Mouse (Mus musculus) CH12.LX (cell line): ENCODE results near the gene Ncan. TPM values are rescaled to one million over a fixed set of nuclear protein-coding genes. Genes with fewer than 3 reads are reported as not detected.

Source experiments
- DNase-seq: peaks from one replicate; pipeline ENCODE4 v3.0.0-alpha.2; 2013; ENCODE audit errors: extremely low read depth
- H3K27ac ChIP-seq: 2 replicates; pipeline ENCODE4 v1.5.1; 2012; ENCODE audit warnings: low read depth, mild to moderate bottlenecking, control low read depth, moderate library complexity; ENCODE audit not compliant: insufficient read depth
- H3K27me3 ChIP-seq: replicated peaks from 2 replicates; pipeline ENCODE3; 2012; ENCODE audit warnings: inconsistent platforms
- H3K36me3 ChIP-seq, 2 experiments: replicated peaks in 1 of 2; 2 replicates each; pipeline versions ENCODE3 to v1.6.1; 2012; ENCODE audit warnings: inconsistent platforms in 1 of 2, low read length in 1 of 2, mild to moderate bottlenecking in 1 of 2, mixed read lengths in 1 of 2, moderate library complexity in 1 of 2; ENCODE audit not compliant: control insufficient read depth in 1 of 2, insufficient read depth in 1 of 2
- H3K4me1 ChIP-seq, 2 experiments: 2 replicates each; pipeline ENCODE4 v1.6.1; 2012; ENCODE audit warnings: inconsistent platforms in 1 of 2, moderate library complexity in 1 of 2; ENCODE audit not compliant: insufficient read depth in 2 of 2, control insufficient read depth in 1 of 2
- H3K4me2 ChIP-seq: 2 replicates; pipeline ENCODE4 v1.6.1; 2012; ENCODE audit warnings: low read depth, mild to moderate bottlenecking, control low read depth; ENCODE audit not compliant: poor library complexity, insufficient read depth, severe bottlenecking
- H3K4me3 ChIP-seq, 3 experiments: fragments of 150-350 bp in 1 of 3; sonication (generic) in 1 of 3; replicated peaks in 1 of 3; 2 replicates each; pipeline versions ENCODE3 to v1.5.1; 2011 to 2012; ENCODE audit warnings: low read depth in 2 of 3, low read length in 2 of 3, mild to moderate bottlenecking in 2 of 3, moderate library complexity in 2 of 3, control low read depth in 1 of 3, improper control_type of control experiment in 1 of 3, inconsistent platforms in 1 of 3, mixed read lengths in 1 of 3; ENCODE audit not compliant: poor library complexity in 1 of 3
- H3K79me2 ChIP-seq: replicated peaks from 2 replicates; pipeline ENCODE4 v1.6.1; 2012; ENCODE audit warnings: mild to moderate bottlenecking, moderate library complexity; ENCODE audit not compliant: control insufficient read depth, poor library complexity, insufficient read depth, severe bottlenecking; ENCODE audit errors: extremely low read depth
- H3K9ac ChIP-seq: 2 replicates; pipeline ENCODE4 v1.6.1; 2012; ENCODE audit warnings: low read depth, mild to moderate bottlenecking, control low read depth, moderate library complexity; ENCODE audit not compliant: insufficient read depth
- H3K9me3 ChIP-seq: replicated peaks from 2 replicates; pipeline ENCODE3; 2012; ENCODE audit warnings: low read length, inconsistent platforms, mixed read lengths
- CHD2 ChIP-seq: IDR thresholded peaks from 2 replicates; pipeline ENCODE4 v1.6.1; 2011; ENCODE audit warnings: low read length, improper control_type of control experiment
- CTCF ChIP-seq, 2 experiments: IDR thresholded peaks in 1 of 2; conservative IDR thresholded peaks in 1 of 2; 2 replicates each; pipeline ENCODE4 v1.5.1; 2011 to 2012; ENCODE audit warnings: low read depth in 2 of 2, low read length in 2 of 2, improper control_type of control experiment in 1 of 2, inconsistent platforms in 1 of 2, mild to moderate bottlenecking in 1 of 2, moderate library complexity in 1 of 2
- E2F4 ChIP-seq: IDR thresholded peaks from 2 replicates; pipeline ENCODE4 v1.6.1; 2011; ENCODE audit warnings: low read depth, low read length, improper control_type of control experiment; ENCODE audit not compliant: insufficient replicate concordance
- ETS1 ChIP-seq: conservative IDR thresholded peaks from 2 replicates; pipeline ENCODE4 v1.6.1; 2012; ENCODE audit warnings: low read depth, mild to moderate bottlenecking, inconsistent platforms, low read length, improper control_type of control experiment, moderate library complexity
- GABPA ChIP-seq: IDR thresholded peaks from 2 replicates; pipeline ENCODE4 v1.6.1; 2012; ENCODE audit warnings: low read depth, low read length, improper control_type of control experiment, inconsistent platforms; ENCODE audit not compliant: insufficient replicate concordance
- JUND ChIP-seq: conservative IDR thresholded peaks from 2 replicates; pipeline ENCODE4 v1.6.1; 2011; ENCODE audit warnings: low read depth, low read length, improper control_type of control experiment
- MAFK ChIP-seq: IDR thresholded peaks from 2 replicates; pipeline ENCODE4 v1.6.1; 2011; ENCODE audit warnings: low read length, improper control_type of control experiment; ENCODE audit not compliant: insufficient replicate concordance
- MAX ChIP-seq: IDR thresholded peaks from 2 replicates; pipeline ENCODE4 v1.6.1; 2011; ENCODE audit warnings: low read length, improper control_type of control experiment
- MAZ ChIP-seq: IDR thresholded peaks from 2 replicates; pipeline ENCODE4 v1.6.1; 2012; ENCODE audit warnings: low read depth, mild to moderate bottlenecking, inconsistent platforms, low read length, improper control_type of control experiment, moderate library complexity
- MEF2A ChIP-seq: IDR thresholded peaks from 2 replicates; pipeline ENCODE4 v1.6.1; 2014; ENCODE audit warnings: low read depth, mild to moderate bottlenecking, inconsistent platforms, low read length, improper control_type of control experiment, borderline replicate concordance
- NELFE ChIP-seq: IDR thresholded peaks from 2 replicates; pipeline ENCODE4 v1.6.1; 2011; ENCODE audit warnings: low read depth, low read length, improper control_type of control experiment
- NRF1 ChIP-seq: IDR thresholded peaks from 2 replicates; pipeline ENCODE4 v1.6.1; 2014; ENCODE audit warnings: low read depth, mild to moderate bottlenecking, inconsistent platforms, low read length, improper control_type of control experiment, moderate library complexity
- PAX5 ChIP-seq: IDR thresholded peaks from 2 replicates; pipeline ENCODE4 v1.6.1; 2012; ENCODE audit warnings: low read length, inconsistent platforms, mixed read lengths
- POLR2A ChIP-seq: IDR thresholded peaks from 2 replicates; pipeline ENCODE4 v1.6.1; 2011; ENCODE audit warnings: low read depth, mild to moderate bottlenecking, improper control_type of control experiment, low read length
- ZMIZ1 ChIP-seq: IDR thresholded peaks from 2 replicates; pipeline ENCODE4 v1.6.1; 2012; ENCODE audit warnings: low read depth, mild to moderate bottlenecking, inconsistent platforms, low read length, improper control_type of control experiment
- dilution Hi-C: fragments of 300-500 bp; cut with MboI; formaldehyde crosslinking; loops from 2 replicates; pipeline ENCODE4 v1.14.3; 2020; ENCODE audit warnings: low sequenced_read_pairs; ENCODE audit not compliant: extremely low pct_unique_long_range_greater_than_20kb, extremely low pct_ligation_motif_present
- in situ Hi-C: fragments of 300-500 bp; cut with MboI; formaldehyde crosslinking; loops from 3 replicates; pipeline ENCODE4 v1.14.3; 2019; ENCODE audit warnings: low sequenced_read_pairs, low pct_ligation_motif_present, low pct_unique_long_range_greater_than_20kb, mixed read lengths
- polyA plus RNA-seq: library from polyadenylated mRNA; unstranded; fragments of >175 nt; gene quantifications from 2 replicates; pipeline ENCODE4 v1.2.1, GENCODE M21; 2012; ENCODE audit warnings: low read depth; ENCODE audit not compliant: insufficient read length
- total RNA-seq, 2 experiments: library from RNA; depleted of rRNA; stranded (reverse); fragments of 300-350 nt in 1 of 2; fragments of >200 nt in 1 of 2; gene quantifications; 2 replicates each; pipeline ENCODE4 v1.2.3; 2012 to 2014

Gene Ncan
- total and polyA plus RNA-seq, 3 experiments = 2.1 to 6.0 (median 3.9) TPM

DNA sequence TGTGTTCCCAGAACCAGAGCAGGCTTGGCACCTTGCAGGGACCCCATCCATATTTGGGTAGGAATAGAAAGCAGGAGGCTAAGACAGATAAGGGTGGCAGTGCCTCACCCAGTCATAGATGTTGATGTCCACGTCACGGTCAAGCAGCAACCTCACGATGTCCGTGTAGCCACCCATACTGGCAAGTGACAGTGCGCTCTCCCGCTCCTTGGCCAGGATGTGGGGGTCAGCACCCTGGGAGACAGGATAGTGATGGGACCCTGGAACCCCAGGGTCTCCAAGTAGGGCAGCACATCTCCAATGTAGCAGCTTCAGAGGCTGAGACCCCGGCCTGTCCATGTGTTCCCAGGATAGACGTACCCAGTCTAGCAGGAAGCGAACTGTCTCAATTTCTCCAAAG is 14.3 kb upstream of the Ncan start:
- no peak for TF ChIP-seq JUND
- TF ChIP-seq E2F4 = no peak
- TF ChIP-seq NELFE = no peak
- TF ChIP-seq NRF1 = no peak
- no peak for TF ChIP-seq POLR2A
- TF ChIP-seq PAX5 = no peak
- TF ChIP-seq MEF2A = no peak
- no peak for TF ChIP-seq CHD2
- TF ChIP-seq MAZ = no peak
- TF ChIP-seq CTCF (conservative IDR thresholded peaks at IDR 0.05 in 1 of 2, IDR thresholded peaks at IDR 0.05 in 1 of 2; ENCODE audit: low read depth in 2 of 2, low read length in 2 of 2) = no peak
- TF ChIP-seq, all 38 proteins: peak for 0
- no peak overlapping the region for H3K4me3 ChIP-seq
- dilution Hi-C loops = no loop called here
- no peaks in the 10 kb centered on the region for H3K9me3 ChIP-seq
- H3K27ac ChIP-seq = no peak overlapping the region
- no peak for DNase-seq
- peaks cover 40 to 56% of the 10 kb centered on the region in 2 experiments for H3K36me3 ChIP-seq
- no peak overlapping the region for H3K9ac ChIP-seq
- no peaks in the 10 kb centered on the region for H3K27me3 ChIP-seq
- peaks cover 13 to 52% of the 10 kb centered on the region in 2 experiments for H3K4me1 ChIP-seq
- no peak overlapping the region for H3K4me2 ChIP-seq
- in situ Hi-C loops = loop anchor here (5.0 kb wide), 1 partner anchor 32 kb away; no protein-coding TSS in a partner anchor
- H3K79me2 ChIP-seq = peaks cover 29% of the 10 kb centered on the region

DNA sequence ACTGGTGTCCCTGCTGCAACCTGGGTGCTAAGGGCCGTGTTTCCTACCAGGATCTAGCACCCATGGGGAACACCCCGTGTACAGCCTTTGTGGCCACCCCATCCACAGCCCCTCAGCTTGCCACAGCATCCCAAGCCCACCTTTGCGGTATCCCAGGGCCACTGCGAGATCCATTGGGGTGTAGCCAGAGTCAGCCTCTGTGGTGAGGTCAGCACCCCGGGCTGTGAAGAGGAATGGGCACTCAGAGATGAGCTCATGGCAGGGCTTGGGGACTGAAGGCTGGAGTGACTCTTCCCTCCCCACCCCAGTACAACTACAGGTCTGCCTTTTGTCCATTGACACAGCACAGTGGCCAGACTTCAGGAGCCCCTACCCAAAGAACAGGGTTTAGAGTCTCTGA is 13.4 kb upstream of the Ncan start:
- H3K4me3 ChIP-seq = no peak overlapping the region
- H3K27ac ChIP-seq = no peak overlapping the region
- H3K27me3 ChIP-seq = no peaks in the 10 kb centered on the region
- H3K36me3 ChIP-seq = peaks cover 40 to 56% of the 10 kb centered on the region in 2 experiments
- H3K79me2 ChIP-seq = peaks cover 25% of the 10 kb centered on the region
- dilution Hi-C loops = no loop called here
- no peak for DNase-seq
- no peaks in the 10 kb centered on the region for H3K9me3 ChIP-seq
- no peak overlapping the region for H3K4me2 ChIP-seq
- TF ChIP-seq ZMIZ1 (no peak), CHD2 (no peak), MAX (no peak), MEF2A (no peak), POLR2A (no peak), GABPA (no peak), ETS1 (no peak), MAFK (no peak)
- no peak overlapping the region for H3K9ac ChIP-seq
- in situ Hi-C loops = loop anchor here (5.0 kb wide), 1 partner anchor 33 kb away; no protein-coding TSS in a partner anchor
- peaks cover 13 to 59% of the 10 kb centered on the region in 2 experiments for H3K4me1 ChIP-seq
